Mouse (Mus musculus) embryonic fibroblast, embryonic 13.5 days (primary cell): ENCODE results near the gene Kcnb1.

Source experiments
- CTCF ChIP-seq: IDR thresholded peaks from 2 replicates; pipeline ENCODE4 v1.5.1; 2011; ENCODE audit warnings: mild to moderate bottlenecking, control low read depth, low read length, moderate library complexity, borderline replicate concordance; ENCODE audit not compliant: insufficient read depth
- POLR2A ChIP-seq: IDR thresholded peaks from 2 replicates; pipeline ENCODE4 v1.6.1; 2011; ENCODE audit warnings: low read depth, mild to moderate bottlenecking, control low read depth, low read length, moderate library complexity

- TF ChIP-seq CTCF: no peak
- no peak for TF ChIP-seq POLR2A
Measured at GRCm38 (mm10) chr2:167067575-167067974, 122.4 kb downstream of the Kcnb1 start.
